Mouse (Mus musculus): ENCODE results near the gene Trim66. TPM values are rescaled to one million over a fixed set of nuclear protein-coding genes. Genes with fewer than 3 reads are reported as not detected.
A peak's percentile ranks its signal among the peaks of the same experiment; 100 is the strongest.

The Trim66 gene
- polyA plus RNA-seq, 1 experiment: 0.06 TPM

- peaks cover 9% of the 10 kb centered on the region for H3K27me3 ChIP-seq (ENCODE audit: control insufficient read depth, insufficient read depth, low read length)
- no peak overlapping the region for H3K27ac ChIP-seq (ENCODE audit: insufficient read depth, low read length)
- TF ChIP-seq POLR2A (IDR thresholded peaks at IDR 0.05; ENCODE audit: low read depth, low read length) (no peak), CTCF (IDR thresholded peaks at IDR 0.05; ENCODE audit: extremely low read depth, insufficient read depth, insufficient read length, insufficient replicate concordance) (no peak)
- H3K4me1 ChIP-seq (ENCODE audit: control insufficient read depth, insufficient read depth, insufficient read length): peaks cover 7% of the 10 kb centered on the region
- H3K36me3 ChIP-seq (ENCODE audit: control insufficient read depth, insufficient read depth, low read length): no peaks in the 10 kb centered on the region
- WGBS: 86% methylated on average over 9 of the region's 9 CpGs
- DNase-seq (ENCODE audit: low read depth in 1 of 2, low spot score in 2 of 2): no peak
- H3K4me3 ChIP-seq (ENCODE audit: extremely low read depth, insufficient read depth, insufficient read length): no peak overlapping the region
Observed at GRCm38 (mm10) chr7:109440697-109441269, 67.2 kb downstream of the Trim66 start.

GRCm38 (mm10) chr7:109438781-109439591 lies 68.9 kb downstream of the Trim66 start, which contains the start of gene Stk33:
Gene Stk33 (minus strand): TSS chr7:109439081.
- Histone ChIP-seq H3K27ac (ENCODE audit: insufficient read depth, low read length) (no peak within 1 kb of the TSS), H3K27me3 (ENCODE audit: control insufficient read depth, insufficient read depth, low read length) (peaks cover 9% of the 10 kb centered on the region), H3K4me1 (ENCODE audit: control insufficient read depth, insufficient read depth, insufficient read length) (peaks cover 7% of the 10 kb centered on the region), H3K4me3 (ENCODE audit: extremely low read depth, insufficient read depth, insufficient read length) (peak within 1 kb of the TSS; percentile 14; the same call in 1 of the 2 replicates), H3K36me3 (ENCODE audit: control insufficient read depth, insufficient read depth, low read length) (no peaks in the 10 kb centered on the region)
- 4% methylated on average over 62 of the region's 62 CpGs for WGBS
- no peak for DNase-seq (ENCODE audit: low read depth in 1 of 2, low spot score in 2 of 2)
- no peak for TF ChIP-seq POLR2A (IDR thresholded peaks at IDR 0.05; ENCODE audit: low read depth, low read length)

DNA sequence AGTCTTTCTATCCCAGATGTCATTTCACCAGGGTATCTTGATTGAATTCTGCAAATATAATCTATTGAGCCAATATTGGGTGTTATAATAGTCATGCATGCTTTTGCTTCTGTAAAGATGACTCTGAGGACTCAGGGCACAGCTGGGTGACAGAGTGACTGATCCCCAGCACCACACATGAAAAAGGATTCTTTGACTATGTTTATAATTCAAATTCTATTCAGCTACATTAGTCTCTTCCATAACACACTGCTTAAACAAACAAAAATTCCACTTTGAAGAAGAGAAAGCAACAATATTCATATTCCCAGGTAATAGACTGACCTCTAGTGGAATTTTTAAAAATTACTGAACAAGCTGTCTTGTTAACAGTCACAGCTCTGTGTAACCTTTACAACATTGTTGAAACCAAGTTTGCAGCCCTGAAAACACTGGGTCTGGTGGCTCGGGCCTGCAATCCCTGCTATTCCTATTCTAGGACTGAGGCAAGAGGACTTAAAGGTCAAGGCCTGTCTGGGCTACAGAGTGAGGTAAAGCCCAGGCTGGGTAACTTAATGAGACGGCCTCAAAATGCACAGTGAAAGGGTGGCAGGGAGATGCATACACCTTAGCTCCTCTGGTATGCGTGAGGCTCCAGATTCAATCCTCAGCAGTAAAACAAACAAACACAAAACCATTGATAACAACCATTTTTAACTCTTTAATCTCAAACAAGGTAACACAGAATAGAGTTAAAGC lies 83.3 kb downstream of the Trim66 start:
- 64% methylated on average over 3 of the region's 3 CpGs for WGBS
- no peak for DNase-seq (ENCODE audit: low read depth in 1 of 2, low spot score in 2 of 2)

DNA sequence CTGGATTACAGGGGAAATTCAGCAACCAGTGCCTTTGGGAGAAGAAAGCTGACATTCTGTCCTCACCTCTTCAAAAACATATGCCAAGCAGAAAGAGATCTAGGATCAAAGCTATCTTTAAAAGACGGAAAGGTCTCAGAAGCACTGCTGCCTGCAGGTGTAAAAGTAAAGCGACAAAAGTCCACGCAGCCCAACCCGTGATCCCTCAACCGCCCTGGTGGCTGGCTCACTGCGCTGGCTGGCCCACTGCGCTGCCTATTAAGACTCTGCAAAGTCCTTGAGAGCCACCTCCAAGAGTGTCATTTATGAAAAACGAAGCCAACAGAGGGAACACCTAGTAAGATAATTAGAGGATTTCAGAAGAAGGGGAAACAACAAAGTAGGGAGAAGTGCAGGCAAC lies 85.1 kb downstream of the Trim66 start:
- TF ChIP-seq CTCF (IDR thresholded peaks at IDR 0.05; ENCODE audit: extremely low read depth, insufficient read depth, insufficient read length, insufficient replicate concordance) (no peak), POLR2A (IDR thresholded peaks at IDR 0.05; ENCODE audit: low read depth, low read length) (no peak)
- Histone ChIP-seq H3K36me3 (ENCODE audit: control insufficient read depth, insufficient read depth, low read length) (no peaks in the 10 kb centered on the region), H3K4me3 (ENCODE audit: extremely low read depth, insufficient read depth, insufficient read length) (no peak overlapping the region), H3K27me3 (ENCODE audit: control insufficient read depth, insufficient read depth, low read length) (no peaks in the 10 kb centered on the region), H3K4me1 (ENCODE audit: control insufficient read depth, insufficient read depth, insufficient read length) (no peaks in the 10 kb centered on the region), H3K27ac (ENCODE audit: insufficient read depth, low read length) (no peak overlapping the region)
- no peak for DNase-seq (ENCODE audit: low read depth in 1 of 2, low spot score in 2 of 2)
- WGBS: 80% methylated on average over 8 of the region's 8 CpGs

More for the DNA sequence above, 83.3 kb downstream of the Trim66 start:
- TF ChIP-seq CTCF (IDR thresholded peaks at IDR 0.05; ENCODE audit: extremely low read depth, insufficient read depth, insufficient read length, insufficient replicate concordance): no peak
- TF ChIP-seq POLR2A (IDR thresholded peaks at IDR 0.05; ENCODE audit: low read depth, low read length): no peak
- no peak overlapping the region for H3K27ac ChIP-seq (ENCODE audit: insufficient read depth, low read length)
- no peaks in the 10 kb centered on the region; the same call in 1 of the 2 replicates for H3K27me3 ChIP-seq (ENCODE audit: control insufficient read depth, insufficient read depth, low read length)
- no peaks in the 10 kb centered on the region for H3K36me3 ChIP-seq (ENCODE audit: control insufficient read depth, insufficient read depth, low read length)
- H3K4me3 ChIP-seq (ENCODE audit: extremely low read depth, insufficient read depth, insufficient read length): no peak overlapping the region
- no peaks in the 10 kb centered on the region for H3K4me1 ChIP-seq (ENCODE audit: control insufficient read depth, insufficient read depth, insufficient read length)

- Histone ChIP-seq H3K4me3 (ENCODE audit: extremely low read depth, insufficient read depth, insufficient read length) (no peak overlapping the region), H3K27me3 (ENCODE audit: control insufficient read depth, insufficient read depth, low read length) (no peaks in the 10 kb centered on the region), H3K4me1 (ENCODE audit: control insufficient read depth, insufficient read depth, insufficient read length) (no peaks in the 10 kb centered on the region), H3K36me3 (ENCODE audit: control insufficient read depth, insufficient read depth, low read length) (no peaks in the 10 kb centered on the region), H3K27ac (ENCODE audit: insufficient read depth, low read length) (no peak overlapping the region)
- TF ChIP-seq POLR2A (IDR thresholded peaks at IDR 0.05; ENCODE audit: low read depth, low read length): no peak
- no peak for TF ChIP-seq CTCF (IDR thresholded peaks at IDR 0.05; ENCODE audit: extremely low read depth, insufficient read depth, insufficient read length, insufficient replicate concordance)
- WGBS: 85% methylated on average over 7 of the region's 7 CpGs
- no peak for DNase-seq (ENCODE audit: low read depth in 1 of 2, low spot score in 2 of 2)
Observed at GRCm38 (mm10) chr7:109405491-109405890, 102.4 kb downstream of the Trim66 start.

GRCm38 (mm10) chr7:109399299-109399698 lies 108.6 kb downstream of the Trim66 start:
- WGBS: 60% methylated on average over 3 of the region's 3 CpGs
- Histone ChIP-seq H3K27me3 (ENCODE audit: control insufficient read depth, insufficient read depth, low read length) (no peaks in the 10 kb centered on the region), H3K4me1 (ENCODE audit: control insufficient read depth, insufficient read depth, insufficient read length) (no peaks in the 10 kb centered on the region), H3K36me3 (ENCODE audit: control insufficient read depth, insufficient read depth, low read length) (no peaks in the 10 kb centered on the region), H3K27ac (ENCODE audit: insufficient read depth, low read length) (no peak overlapping the region), H3K4me3 (ENCODE audit: extremely low read depth, insufficient read depth, insufficient read length) (no peak overlapping the region)
- TF ChIP-seq POLR2A (IDR thresholded peaks at IDR 0.05; ENCODE audit: low read depth, low read length) (no peak), CTCF (IDR thresholded peaks at IDR 0.05; ENCODE audit: extremely low read depth, insufficient read depth, insufficient read length, insufficient replicate concordance) (no peak)
- DNase-seq (ENCODE audit: low read depth in 1 of 2, low spot score in 2 of 2): no peak

Other genes with a start within 250 kb of the Trim66 start
- 0.09 TPM in 1 of 2 replicates, not detected in the other for gene Stk33, start 69.1 kb downstream of the Trim66 start, polyA plus RNA-seq (2012; rRNA removed)
- gene Rpl27a, start 11.0 kb upstream of the Trim66 start, polyA plus RNA-seq (2012; rRNA removed): 448 and 545 TPM in 2 replicates
- 29.9 and 34.6 TPM in 2 replicates for gene St5, start 195.5 kb upstream of the Trim66 start, polyA plus RNA-seq (2012; rRNA removed)
- gene Akip1, start 195.6 kb upstream of the Trim66 start, polyA plus RNA-seq (2012; rRNA removed): 6.9 and 9.0 TPM in 2 replicates
- 0.08 and 0.15 TPM in 2 replicates for gene BC051019, start 215.7 kb upstream of the Trim66 start, polyA plus RNA-seq (2012; rRNA removed)
- gene Ascl3, start 223.6 kb upstream of the Trim66 start, polyA plus RNA-seq (2012; rRNA removed): 0.16 and 0.23 TPM in 2 replicates
- gene Tmem9b, start 244.7 kb upstream of the Trim66 start, polyA plus RNA-seq (2012; rRNA removed): 18.3 and 24.5 TPM in 2 replicates